Mouse (Mus musculus): ENCODE results near the gene Fam162a.
"Not testable (repeated sequence)": the region's sequence is repeated elsewhere in the genome, so short reads cannot be mapped to it uniquely, and the experiment has no call there.

DNA sequence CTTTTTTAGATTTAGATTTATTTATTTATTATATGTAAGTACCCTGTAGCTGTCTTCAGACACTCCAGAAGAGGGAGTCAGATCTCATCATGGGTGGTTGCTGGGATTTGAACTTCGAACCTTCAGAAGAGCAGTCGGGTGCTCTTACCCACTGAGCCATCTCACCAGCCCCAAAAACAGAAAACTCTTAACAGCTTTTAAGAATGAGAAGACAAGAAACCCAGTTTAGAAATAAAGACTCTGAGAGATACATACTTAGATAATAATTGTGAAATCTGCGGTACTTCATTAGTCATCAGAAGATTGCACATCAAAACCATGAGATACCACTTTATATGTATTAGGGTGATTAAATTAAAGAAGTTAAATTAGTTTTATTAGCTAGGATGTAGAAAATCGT lies 72.5 kb downstream of the Fam162a start:
- TF ChIP-seq CTCF (IDR thresholded peaks at IDR 0.05; ENCODE audit: low read depth, low read length); POLR2A (IDR thresholded peaks at IDR 0.05; ENCODE audit: extremely low read depth, insufficient read depth, low read length): not testable (repeated sequence)

Data from liver, adult 2 months (tissue).